ENCODE assay signal across 16 mouse cellular contexts in genomic region chr7:136945697-136946096, GRCm38 (mm10). TPM values are rescaled to one million over a fixed set of nuclear protein-coding genes. Genes with fewer than 3 reads are reported as not detected.
DNase-seq lines count a peak whose midpoint lies in the region; ATAC-seq and TF ChIP-seq lines count a peak whose summit lies in the region.
"Had no signal": no experiment of that assay in that cellular context is flagged by ENCODE, and none has a peak within 500 bp of the region (broad histone marks: within the 10 kb centered on the region; RNA-seq: fewer than 3 reads in every experiment).

No protein-coding gene starts in this region.

- H3K4me1 ChIP-seq in heart, embryonic 15.5 days (replicated peaks) = peaks cover 14% of the 10 kb centered on the region
- H3K4me1 ChIP-seq: hindbrain, embryonic 15.5 days; liver, embryonic 13.5 days had no signal

- peak overlapping the region; percentile 57 for H3K27ac ChIP-seq in heart, embryonic 15.5 days
- H3K27ac ChIP-seq: hindbrain, embryonic 15.5 days; liver, embryonic 13.5 days; midbrain, embryonic 13.5 days had no signal

- DNase-seq in left cerebral cortex, postnatal 10 days (ENCODE audit: extremely low spot score in 1 of 2, low spot score in 2 of 2) = peak; percentile 3 to 21
- no peak for DNase-seq in left cerebral cortex, adult 18-20 months (ENCODE audit: low spot score in 2 of 2)
- DNase-seq in Muller cell, postnatal 12 days (ENCODE audit: inconsistent ontology term) = peak; percentile 7
- peak; percentile 38 for DNase-seq in brain, embryonic 14.5 days (ENCODE audit: low read depth)
- no peak for DNase-seq in urinary bladder, postnatal 10 days (ENCODE audit: low spot score)
- DNase-seq: adrenal gland, adult 2 months; cerebellum, adult 2 months; kidney, adult 11 months; kidney, postnatal 25 days; liver, embryonic 13.5 days; thymus, adult 18-20 months had no signal

- TF ChIP-seq POLR2A in brain, embryonic 14.5 days (IDR thresholded peaks at IDR 0.05; ENCODE audit: borderline replicate concordance, extremely low read depth, insufficient read depth, insufficient read length, poor library complexity, severe bottlenecking) = no peak

- 0 out of 2 replicates have a peak, but pooled peaks cover 6% of the 10 kb centered on the region for H3K27me3 ChIP-seq in heart, embryonic 15.5 days
- H3K27me3 ChIP-seq: hindbrain, embryonic 15.5 days; liver, embryonic 13.5 days had no signal

- TF ChIP-seq CTCF in brain, embryonic 14.5 days (IDR thresholded peaks at IDR 0.05; ENCODE audit: borderline replicate concordance, extremely low read depth, insufficient read depth, insufficient read length) = no peak

- no peak overlapping the region for H3K4me3 ChIP-seq in heart, embryonic 15.5 days
- H3K4me3 ChIP-seq: hindbrain, embryonic 15.5 days; liver, embryonic 13.5 days; midbrain, embryonic 13.5 days had no signal

- 21% methylated on average over 10 of the region's 10 CpGs for WGBS in heart, embryonic 15.5 days

- H3K36me3 ChIP-seq in heart, embryonic 15.5 days = no peaks in the 10 kb centered on the region
- H3K36me3 ChIP-seq: hindbrain, embryonic 15.5 days; liver, embryonic 13.5 days; midbrain, embryonic 13.5 days had no signal

- H3K9ac ChIP-seq in heart, embryonic 15.5 days = no peak overlapping the region
- H3K9ac ChIP-seq: hindbrain, embryonic 15.5 days; liver, embryonic 13.5 days; midbrain, embryonic 13.5 days had no signal

- peak; percentile 72; the same call in 1 of the 2 replicates for ATAC-seq in heart, embryonic 15.5 days (replicated peaks; ENCODE audit: insufficient number of reproducible peaks, insufficient read depth, low FRiP score, low read depth)
- no peak for ATAC-seq in erythroid progenitor cell, adult 5-6 weeks (replicated peaks; ENCODE audit: low FRiP score, poor library complexity, severe bottlenecking)
- ATAC-seq: forebrain, embryonic 16.5 days; midbrain, embryonic 13.5 days had no signal

- intact Hi-C loops in left cerebral cortex, postnatal 10 days (cut with DNase I) = loop anchor here (10.0 kb wide), 1 partner anchor 171 kb away; no protein-coding TSS in a partner anchor

- no peaks in the 10 kb centered on the region for H3K9me3 ChIP-seq in heart, embryonic 15.5 days (replicated peaks)
- H3K9me3 ChIP-seq: hindbrain, embryonic 15.5 days; liver, embryonic 13.5 days; midbrain, embryonic 13.5 days had no signal

- peak overlapping the region; percentile 16; the same call in 1 of the 2 replicates for H3K4me2 ChIP-seq in heart, embryonic 15.5 days
- H3K4me2 ChIP-seq: hindbrain, embryonic 15.5 days; liver, embryonic 13.5 days; midbrain, embryonic 13.5 days had no signal

RNA-seq across cellular contexts. Expression of gene Mgmt, which starts 51.3 kb away (rescaled TPM):
- total RNA-seq in left cerebral cortex, postnatal 10 days (2021) = under 1 TPM; 0.63 to 0.90 TPM
- 1 to 10 TPM; 1.1 to 1.3 TPM for total RNA-seq in left cerebral cortex, adult 18-20 months (2021)
- 0.62 and 0.85 TPM in 2 replicates for polyA plus RNA-seq in brain, embryonic 14.5 days (2012; rRNA removed)
- 6.3 and 7.3 TPM in 2 replicates for polyA plus RNA-seq in heart, embryonic 15.5 days (2015; fragmentation: Nextera tagmentation; extraction: Ambion mirVana)
- not detected in 2 replicates for total RNA-seq in erythroid progenitor cell, adult 5-6 weeks (2015; ENCODE audit: low replicate concordance)
- 0.83 TPM in 1 of 2 replicates, not detected in the other for total RNA-seq in erythroid progenitor cell, adult 5-6 weeks (2017; ENCODE audit: low replicate concordance)

Comparison
In these comparisons a context has a peak if more than half of its experiments do, and no peak if none do; other contexts are left out.
1. DNase-seq: peak in left cerebral cortex, postnatal 10 days (2 of 2), Muller cell, postnatal 12 days (single experiment) and brain, embryonic 14.5 days (single experiment); none in left cerebral cortex, adult 18-20 months (0 of 2) and urinary bladder, postnatal 10 days (single experiment).